Mouse (Mus musculus) C2C12 (cell line): ENCODE measurements around the gene Wdfy3.

Experiments used
- CEBPB ChIP-seq: IDR thresholded peaks from one replicate; pipeline ENCODE4 v1.6.1; 2011; ENCODE audit warnings: low read depth, mild to moderate bottlenecking, control low read depth, moderate library complexity
- CTCF ChIP-seq: IDR thresholded peaks from one replicate; pipeline ENCODE4 v1.5.1; 2011; ENCODE audit not compliant: control insufficient read depth, insufficient read depth, insufficient read length
- MAX ChIP-seq: IDR thresholded peaks from one replicate; pipeline ENCODE4 v1.6.1; 2011; ENCODE audit warnings: mild to moderate bottlenecking, control low read depth
- USF1 ChIP-seq: IDR thresholded peaks from one replicate; pipeline ENCODE4 v1.6.1; 2011; ENCODE audit warnings: low read depth, mild to moderate bottlenecking, control low read depth, moderate library complexity

GRCm38 (mm10) chr5:101896784-101897183 lies 172.9 kb downstream of the Wdfy3 start:
- no peak for TF ChIP-seq CTCF
- TF ChIP-seq CEBPB = no peak
- TF ChIP-seq USF1 = no peak
- TF ChIP-seq MAX = no peak
